ENCODE assay signal across 8 mouse cellular contexts in the genomic region with DNA sequence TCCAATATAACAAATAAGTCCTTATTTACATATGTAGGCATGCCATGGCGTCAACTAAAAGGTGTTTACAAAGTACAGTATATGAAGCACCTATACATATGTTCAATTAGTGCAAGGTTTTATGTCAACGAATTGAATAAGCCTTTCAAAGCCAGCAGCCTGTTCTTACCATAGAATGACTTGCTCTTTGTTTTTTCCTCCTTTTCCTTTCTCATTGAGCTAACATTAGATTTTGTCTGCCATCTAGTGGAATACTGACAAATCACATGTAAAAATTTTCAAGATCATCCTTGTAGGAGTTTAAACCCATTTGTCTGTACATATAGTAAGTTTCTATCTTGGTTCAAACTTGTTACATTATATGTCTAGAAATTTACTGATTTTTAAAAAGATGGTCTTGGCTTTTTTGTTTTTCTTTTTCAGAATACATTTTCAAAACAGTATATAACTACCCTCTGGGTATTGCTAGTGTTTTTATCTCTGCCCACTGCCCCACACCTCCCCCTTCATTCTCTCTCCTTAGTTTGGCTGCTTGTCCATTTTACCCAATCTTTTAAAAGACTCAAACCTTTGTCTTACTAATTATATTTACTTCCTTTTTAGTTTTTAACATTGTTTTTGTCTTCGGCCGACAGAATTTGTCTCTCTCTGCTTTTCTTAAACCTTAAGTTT.
DNase-seq lines count a peak whose midpoint lies in the region; ATAC-seq and TF ChIP-seq lines count a peak whose summit lies in the region.

No protein-coding gene starts in this region.

- no peak for TF ChIP-seq CTCF in kidney, adult 2 months (conservative IDR thresholded peaks at IDR 0.05; ENCODE audit: insufficient read depth, insufficient read length, low read depth, low read length)
- no peak for TF ChIP-seq CTCF in G1E (IDR thresholded peaks at IDR 0.05; ENCODE audit: low read depth, low read length)

- no peaks in the 10 kb centered on the region for H3K9me3 ChIP-seq in kidney, embryonic 15.5 days (replicated peaks)
- H3K9me3 ChIP-seq in G1E (replicated peaks) = no peaks in the 10 kb centered on the region

- no peak for ATAC-seq in kidney, embryonic 15.5 days (replicated peaks; ENCODE audit: low FRiP score)
- ATAC-seq in G1E (ENCODE audit: extremely low read depth, insufficient number of reproducible peaks, low FRiP score, poor library complexity, severe bottlenecking) = peak; percentile 22
- peak; percentile 79 for ATAC-seq in megakaryocyte-erythroid progenitor cell, adult 5-6 weeks (replicated peaks; ENCODE audit: low FRiP score, low TSS enrichment, poor library complexity, severe bottlenecking)
- ATAC-seq in inflammation-experienced regulatory T-cells, adult 6 months = no peak

- H3K4me2 ChIP-seq in kidney, embryonic 15.5 days = no peak overlapping the region

- TF ChIP-seq POLR2A in kidney, adult 2 months (IDR thresholded peaks at IDR 0.05; ENCODE audit: low read depth, low read length) = no peak

- H3K36me3 ChIP-seq in kidney, adult 2 months (ENCODE audit: control insufficient read depth, insufficient read depth, low read length) = no peaks in the 10 kb centered on the region
- H3K36me3 ChIP-seq in kidney, embryonic 15.5 days = no peaks in the 10 kb centered on the region
- no peaks in the 10 kb centered on the region for H3K36me3 ChIP-seq in G1E (replicated peaks)

- no peak overlapping the region for H3K4me3 ChIP-seq in kidney, adult 2 months (ENCODE audit: insufficient read depth, low read depth, low read length)
- H3K4me3 ChIP-seq in kidney, embryonic 15.5 days (replicated peaks) = no peak overlapping the region
- no peak overlapping the region for H3K4me3 ChIP-seq in G1E (ENCODE audit: low read depth, low read length)

- H3K4me1 ChIP-seq in kidney, adult 2 months (ENCODE audit: control insufficient read depth, insufficient read depth, low read length) = no peaks in the 10 kb centered on the region
- no peaks in the 10 kb centered on the region for H3K4me1 ChIP-seq in kidney, embryonic 15.5 days
- peaks cover 3% of the 10 kb centered on the region for H3K4me1 ChIP-seq in G1E (ENCODE audit: insufficient read depth, low read depth, low read length)

- H3K27me3 ChIP-seq in kidney, adult 2 months (replicated peaks; ENCODE audit: control insufficient read depth, insufficient read depth, low read length) = no peaks in the 10 kb centered on the region
- no peaks in the 10 kb centered on the region for H3K27me3 ChIP-seq in kidney, embryonic 15.5 days
- H3K27me3 ChIP-seq in G1E (ENCODE audit: insufficient read depth, low read length) = no peaks in the 10 kb centered on the region

- H3K27ac ChIP-seq in kidney, adult 2 months (ENCODE audit: insufficient read depth, low read depth, low read length) = no peak overlapping the region
- no peak overlapping the region for H3K27ac ChIP-seq in kidney, embryonic 15.5 days

- 60% methylated on average over 4 of the region's 4 CpGs for WGBS in kidney, adult 2 months
- 63% methylated on average over 4 of the region's 4 CpGs for WGBS in kidney, embryonic 15.5 days

- no peak overlapping the region for H3K9ac ChIP-seq in kidney, embryonic 15.5 days

- DNase-seq in kidney, adult 2 months = peak; percentile 49
- no peak for DNase-seq in G1E (ENCODE audit: low spot score)
- peak; percentile 55 for DNase-seq in embryo, embryonic 9.5 days (ENCODE audit: extremely low spot score)
- no peak for DNase-seq in right cerebral cortex, postnatal 14 days
- no peak for DNase-seq in spleen, adult 18-20 months

Comparison
In these comparisons a context has a peak if more than half of its experiments do, and no peak if none do; other contexts are left out.
1. DNase-seq: peak in kidney, adult 2 months (single experiment) and embryo, embryonic 9.5 days (single experiment); none in G1E (single experiment), right cerebral cortex, postnatal 14 days (single experiment) and spleen, adult 18-20 months (0 of 2).
2. ATAC-seq: peak in G1E (single experiment) and megakaryocyte-erythroid progenitor cell, adult 5-6 weeks (single experiment); none in kidney, embryonic 15.5 days (single experiment) and inflammation-experienced regulatory T-cells, adult 6 months (single experiment).